Mouse (Mus musculus) hematopoietic stem cell, adult 5-6 weeks (primary cell): Measurements from ENCODE around the gene Irf2bp1. TPM values are rescaled to one million over a fixed set of nuclear protein-coding genes. Genes with fewer than 3 reads are reported as not detected.

Experiments
- ATAC-seq, 2 experiments: fragments of 125-278 bp in 1 of 2; replicated peaks in 1 of 2; 2 replicates each; pipeline ENCODE4 v1.8.0; 2016 to 2017; ENCODE audit warnings: inconsistent platforms in 2 of 2, mild to moderate bottlenecking in 2 of 2, moderate number of reproducible peaks in 2 of 2, low read depth in 1 of 2, moderate TSS enrichment in 1 of 2; ENCODE audit not compliant: low FRiP score in 2 of 2, poor library complexity in 2 of 2, severe bottlenecking in 2 of 2, insufficient read depth in 1 of 2, low TSS enrichment in 1 of 2
- total RNA-seq: library from RNA; stranded (forward); fragments of 172-1452, 232-1000 nt; gene quantifications from 2 replicates; pipeline ENCODE4 v1.2.3, GENCODE M21; 2017

The Irf2bp1 gene
- total RNA-seq, 1 experiment from 2014 or later = 13.1 TPM

- no peak for ATAC-seq
Observed at GRCm38 (mm10) chr7:19016042-19016441, 12.2 kb downstream of the Irf2bp1 start.

- ATAC-seq = no peak
Observed at GRCm38 (mm10) chr7:19017909-19018308, 14.1 kb downstream of the Irf2bp1 start.

DNA sequence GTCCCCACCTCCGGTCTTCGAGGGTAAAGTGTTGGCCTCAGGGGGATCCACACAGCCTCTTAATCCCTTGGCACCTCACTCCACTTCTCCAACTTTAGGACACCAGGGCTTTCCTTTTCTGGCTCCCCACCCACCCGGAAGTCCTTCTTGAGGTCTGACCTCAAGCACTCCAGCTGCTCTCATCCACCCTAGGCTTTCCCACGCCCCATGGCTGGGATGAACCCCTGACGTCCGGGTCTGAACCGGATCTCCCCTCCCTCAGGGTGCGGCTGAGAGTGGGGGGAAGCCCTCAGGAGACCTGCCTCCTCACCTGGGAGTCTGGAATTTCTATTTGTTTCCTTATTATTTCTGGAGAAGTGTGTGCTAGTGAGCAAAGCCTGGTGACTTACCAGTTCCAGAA lies 17.2 kb downstream of the Irf2bp1 start:
- no peak for ATAC-seq

GRCm38 (mm10) chr7:19022189-19022958 lies 18.5 kb downstream of the Irf2bp1 start:
- no peak for ATAC-seq

GRCm38 (mm10) chr7:19023357-19023814 lies 19.5 kb downstream of the Irf2bp1 start, which contains the start of gene Foxa3:
Foxa3 (minus strand) TSS chr7:19023538.
- ATAC-seq = peak; percentile 18 to 35; a peak in 1 of 4 replicates

- ATAC-seq = peak; percentile 83 to 88
Observed at GRCm38 (mm10) chr7:19024096-19024506, 20.3 kb downstream of the Irf2bp1 start, which contains the start of gene Sympk. Sympk (plus strand) TSS chr7:19024377.

DNA sequence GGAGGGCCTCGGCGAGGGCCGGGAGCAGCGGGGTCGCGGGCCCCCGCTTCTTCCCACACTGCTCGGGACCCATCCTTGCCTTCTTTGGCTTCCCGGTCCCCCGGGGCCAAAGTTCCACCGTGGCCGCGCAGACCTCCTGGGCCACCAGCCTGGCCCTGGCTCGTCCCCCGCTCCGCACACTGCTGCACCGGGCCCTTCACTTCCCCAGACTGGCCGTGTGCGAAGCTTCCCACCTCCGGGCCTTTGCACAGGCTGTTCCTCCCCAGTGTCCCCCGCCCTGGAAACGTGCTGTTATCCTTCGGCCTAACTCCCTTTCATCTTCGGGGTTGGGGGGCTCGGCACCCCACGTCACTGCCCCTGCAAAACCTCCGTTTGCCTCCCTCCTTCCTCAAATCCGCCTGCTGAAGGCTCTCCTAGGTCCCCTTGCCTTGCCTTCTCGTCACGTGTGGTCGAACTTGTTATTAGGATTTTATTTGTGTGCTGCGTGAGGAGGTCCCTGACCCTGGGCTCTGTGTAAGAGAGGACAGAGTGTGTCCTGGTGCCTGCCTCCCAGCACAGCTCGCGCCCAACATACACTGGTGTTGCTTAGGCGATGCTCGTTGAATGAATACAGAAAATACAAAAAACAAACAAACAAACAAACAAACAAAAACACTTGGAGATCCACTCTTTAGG lies 20.9 kb downstream of the Irf2bp1 start:
- no peak for ATAC-seq

GRCm38 (mm10) chr7:19028067-19028466 lies 24.2 kb downstream of the Irf2bp1 start:
- ATAC-seq = 0 out of 4 replicates have a peak, but pooled peaks of 1 of the 2 experiments have one; percentile 4

DNA sequence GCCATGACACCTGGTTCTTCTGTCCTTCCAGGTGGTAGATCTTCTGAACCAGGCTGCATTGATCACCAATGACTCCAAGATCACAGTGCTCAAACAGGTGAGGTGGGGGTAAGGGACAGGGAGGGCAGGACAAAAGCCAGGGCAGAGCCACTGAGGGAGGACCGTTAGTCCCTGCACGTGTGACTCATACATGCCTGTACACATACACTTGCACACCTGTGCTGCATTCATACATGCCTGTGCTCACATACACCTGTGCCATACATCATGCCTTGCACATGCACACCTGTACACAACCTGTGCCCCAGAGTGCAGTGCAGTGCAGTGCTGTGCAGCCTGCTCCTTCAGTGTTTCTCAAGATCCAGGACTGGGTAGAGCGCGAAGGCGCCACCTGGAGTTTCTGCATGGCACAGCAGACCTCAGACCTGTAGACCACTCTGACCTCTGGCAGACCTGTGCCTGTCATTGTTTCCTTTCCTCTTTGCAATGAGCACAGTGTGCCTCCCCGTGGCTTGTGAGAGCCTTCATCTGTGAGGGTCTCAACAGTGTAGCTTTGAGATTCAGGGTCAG lies 25.3 kb downstream of the Irf2bp1 start:
- peak; percentile 87 to 96 for ATAC-seq

- no peak for ATAC-seq
Observed at GRCm38 (mm10) chr7:19031641-19032040, 27.8 kb downstream of the Irf2bp1 start.

- no peak for ATAC-seq
Observed at GRCm38 (mm10) chr7:19044616-19045015, 40.8 kb downstream of the Irf2bp1 start.

DNA sequence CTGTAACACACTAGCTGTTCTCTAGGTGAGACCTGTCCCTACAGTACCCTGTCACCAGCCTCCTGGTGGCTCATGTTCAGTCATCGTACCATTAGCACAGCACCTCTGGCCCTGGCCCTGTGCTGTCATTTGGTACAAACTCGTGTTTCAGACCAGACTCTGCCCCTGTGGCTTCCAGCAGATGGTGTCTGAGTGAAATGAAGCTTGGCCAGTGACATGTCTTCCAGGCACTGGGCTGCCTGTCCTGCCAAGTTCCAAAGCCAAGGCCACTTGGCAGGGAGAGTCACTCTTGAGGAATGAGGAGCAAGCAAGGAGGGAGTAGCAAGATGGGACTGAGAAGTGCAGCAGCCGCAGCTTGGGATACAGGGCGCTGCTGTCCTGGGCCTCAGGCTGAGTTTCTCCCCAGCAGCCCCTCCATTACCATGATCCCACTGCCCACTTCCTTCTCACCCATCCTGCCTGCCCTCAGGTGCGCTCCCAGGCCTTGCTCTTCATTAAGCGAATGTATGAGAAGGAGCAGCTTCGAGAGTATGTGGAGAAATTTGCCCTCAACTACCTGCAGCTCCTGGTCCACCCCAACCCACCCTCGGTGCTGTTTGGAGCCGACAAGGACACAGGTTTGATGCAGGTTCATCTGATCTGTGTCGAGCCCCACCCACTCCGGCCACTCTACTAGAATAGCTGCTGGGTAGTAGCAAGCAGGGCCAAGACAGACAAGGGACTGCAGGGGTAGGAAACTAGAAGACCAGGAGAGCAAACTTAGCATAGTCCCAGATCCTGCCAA lies 42.6 kb downstream of the Irf2bp1 start:
- no peak for ATAC-seq

DNA sequence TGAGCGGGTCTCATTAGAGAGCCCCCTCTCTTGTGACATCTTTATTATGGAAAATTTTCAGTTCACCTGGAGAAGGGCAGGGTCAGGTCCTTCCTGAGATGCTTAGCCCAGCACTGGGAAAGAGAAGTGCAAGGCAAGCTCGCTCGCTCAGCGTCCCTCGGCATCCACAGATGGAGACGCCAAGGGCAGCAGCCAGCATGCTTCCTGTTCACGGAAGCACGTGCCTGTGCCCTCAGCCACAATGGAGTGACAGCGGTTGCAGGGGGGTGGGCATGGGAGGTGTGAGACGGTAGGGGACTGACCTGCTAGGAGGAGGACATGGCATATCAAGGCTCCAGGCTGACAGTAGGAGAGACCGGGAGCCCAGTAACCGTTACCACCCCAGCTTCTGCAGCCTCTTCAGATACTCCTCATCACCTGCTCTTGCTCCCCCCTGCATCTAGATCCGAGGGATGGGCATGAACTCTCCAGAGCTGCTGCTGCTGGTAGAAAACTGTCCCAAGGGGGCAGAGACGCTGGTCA lies 44.2 kb downstream of the Irf2bp1 start:
- peak; percentile 62 to 71 for ATAC-seq

DNA sequence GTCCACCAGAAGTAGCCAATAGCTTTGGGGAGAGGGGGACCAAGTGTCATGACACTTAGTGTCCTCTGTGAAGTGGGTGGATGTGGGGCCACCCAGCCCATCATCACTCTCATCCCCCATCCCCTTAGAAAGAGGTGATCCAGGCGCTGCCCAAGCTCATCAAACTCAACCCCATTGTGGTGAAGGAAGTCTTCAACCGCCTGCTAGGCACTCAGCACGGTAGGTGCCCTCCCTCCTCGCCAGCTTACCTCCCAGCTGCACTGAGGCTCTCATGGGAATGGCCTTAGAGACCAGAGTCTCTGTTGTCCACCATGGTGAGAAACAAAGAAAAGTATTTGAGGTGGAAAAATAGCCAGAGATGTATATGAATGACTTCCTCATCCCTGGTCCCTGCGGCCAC lies 45.4 kb downstream of the Irf2bp1 start:
- ATAC-seq = no peak

- no peak for ATAC-seq
Observed at GRCm38 (mm10) chr7:19050172-19050571, 46.3 kb downstream of the Irf2bp1 start.

- ATAC-seq = no peak
Observed at GRCm38 (mm10) chr7:19051161-19051560, 47.3 kb downstream of the Irf2bp1 start.
